Mouse (Mus musculus): ENCODE data around the gene Ano1.

DNA sequence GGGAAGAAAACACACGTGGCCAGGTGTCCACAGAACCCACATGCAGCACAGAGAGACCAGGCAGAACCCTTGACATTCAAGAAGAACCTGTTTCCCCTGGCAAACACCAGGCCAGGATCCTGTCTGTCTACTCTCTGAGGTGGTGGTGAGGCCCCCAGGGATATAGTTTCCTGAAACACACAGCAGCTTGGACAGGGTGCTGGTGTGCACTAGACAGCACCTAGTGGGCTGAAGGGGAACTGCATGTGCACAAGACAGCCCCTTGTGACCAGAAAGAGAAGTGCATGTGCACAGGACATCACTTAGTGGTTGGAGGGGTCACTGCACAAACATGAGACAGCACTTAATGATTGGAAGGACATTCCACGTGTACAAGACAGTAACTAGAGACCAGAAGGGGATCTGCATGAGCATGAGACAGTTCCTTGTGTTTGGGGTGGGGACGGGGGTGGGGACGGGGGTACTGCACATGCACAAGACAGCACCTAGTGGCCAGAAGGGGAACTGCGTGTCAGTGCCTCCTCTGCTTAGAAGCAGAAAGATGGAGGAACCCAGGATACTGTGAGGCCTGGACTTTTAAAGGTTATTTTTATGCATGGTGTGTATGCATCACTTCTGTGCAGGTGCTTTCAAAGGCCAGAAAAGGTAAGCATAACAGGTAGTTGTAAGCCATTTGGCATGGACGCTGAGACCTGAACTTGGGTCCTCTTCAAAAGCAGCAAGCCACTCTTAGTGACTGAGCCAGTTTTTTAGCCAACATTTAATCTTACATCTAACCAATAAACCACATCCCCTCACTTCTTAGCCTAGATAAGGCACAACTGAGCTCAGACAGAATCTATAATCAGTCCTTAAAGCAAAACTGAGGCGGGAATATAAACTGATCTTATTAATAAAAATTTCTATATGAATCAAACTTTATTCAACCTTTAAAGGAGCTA, 54.7 kb downstream of the Ano1 start:
- TF ChIP-seq CTCF (IDR thresholded peaks at IDR 0.05; ENCODE audit: extremely low read depth, insufficient read depth, insufficient read length, insufficient replicate concordance) (peak; percentile 20; the same call in 1 of the 2 replicates), POLR2A (IDR thresholded peaks at IDR 0.05; ENCODE audit: low read depth, low read length) (no peak)

All from spleen, adult 2 months (tissue).